Mouse (Mus musculus) intestine, embryonic 16.5 days (tissue): Measurements from ENCODE around the gene 1700029I15Rik. TPM values are rescaled to one million over a fixed set of nuclear protein-coding genes. Genes with fewer than 3 reads are reported as not detected.

Experiments used
- ATAC-seq: fragments of 200-750 bp; cut with Nextera tagmentation; 2 replicates; pipeline ENCODE4 v1.8.0; 2017; ENCODE audit warnings: moderate TSS enrichment, moderate library complexity
- H3K27ac ChIP-seq: fragments of 300-500 bp; sonication (generic); 2 replicates; pipeline ENCODE4 v1.5.1; 2014; ENCODE audit warnings: mild to moderate bottlenecking, low read length
- H3K27me3 ChIP-seq: fragments of 300-500 bp; sonication (generic); replicated peaks from 2 replicates; pipeline ENCODE4 v1.6.1; 2014; ENCODE audit warnings: low read length, control low read depth, mixed read lengths; ENCODE audit not compliant: control insufficient read depth, insufficient read depth
- H3K36me3 ChIP-seq: fragments of 300-500 bp; sonication (generic); 2 replicates; pipeline ENCODE4 v1.6.1; 2014; ENCODE audit warnings: low read length, control low read depth; ENCODE audit not compliant: control insufficient read depth, insufficient read depth
- H3K4me1 ChIP-seq: fragments of 300-500 bp; sonication (generic); 2 replicates; pipeline ENCODE4 v1.6.1; 2014; ENCODE audit warnings: low read length, control low read depth, mixed read lengths; ENCODE audit not compliant: control insufficient read depth, insufficient read depth
- H3K4me2 ChIP-seq: fragments of 300-500 bp; sonication (generic); 2 replicates; pipeline ENCODE4 v1.6.1; 2014; ENCODE audit warnings: low read depth, low read length, control low read depth
- H3K4me3 ChIP-seq: fragments of 300-500 bp; sonication (generic); 2 replicates; pipeline ENCODE4 v1.5.1; 2014; ENCODE audit warnings: mild to moderate bottlenecking, low read length
- H3K9ac ChIP-seq: fragments of 300-500 bp; sonication (generic); 2 replicates; pipeline ENCODE4 v1.6.1; 2014; ENCODE audit warnings: low read depth, low read length
- H3K9me3 ChIP-seq: fragments of 300-500 bp; sonication (generic); 2 replicates; pipeline ENCODE4 v1.6.1; 2016; ENCODE audit warnings: low read length, control low read depth; ENCODE audit not compliant: control insufficient read depth
- WGBS: fragments of 180-500 bp; shearing (Covaris S2); extraction: QIAGEN DNeasy Blood & Tissue Kit; methylation state at CpG from one replicate; pipeline ENCODE4 v1.1.7; 2014; 5-methylcytosine and 5-hydroxymethylcytosine counted together
- polyA plus RNA-seq: library from polyadenylated mRNA; unstranded; fragments of >200 nt; fragmentation: Nextera tagmentation; extraction: Ambion mirVana; gene quantifications from 2 replicates; pipeline ENCODE4 v1.2.1, GENCODE M21; 2015

The 1700029I15Rik gene
- polyA plus RNA-seq, 1 experiment from 2014 or later: 5.0 TPM

- Histone ChIP-seq H3K36me3 (peaks cover 17% of the 10 kb centered on the region; the same call in 1 of the 2 replicates), H3K9ac (no peak overlapping the region), H3K4me1 (peaks cover 8% of the 10 kb centered on the region), H3K4me3 (no peak overlapping the region), H3K9me3 (no peaks in the 10 kb centered on the region), H3K4me2 (no peak overlapping the region), H3K27ac (no peak overlapping the region), H3K27me3 (no peaks in the 10 kb centered on the region)
- 77% methylated on average over 17 of the region's 17 CpGs for WGBS
- no peak for ATAC-seq
These were observed 2.4 kb upstream of the 1700029I15Rik start for GRCm38 (mm10) chr2:92379783-92380494.

GRCm38 (mm10) chr2:92380495-92381050 lies 1.8 kb upstream of the 1700029I15Rik start:
- WGBS: 65% methylated on average over 6 of the region's 6 CpGs
- Histone ChIP-seq H3K4me3 (no peak overlapping the region), H3K36me3 (peaks cover 17% of the 10 kb centered on the region; the same call in 1 of the 2 replicates), H3K27ac (no peak overlapping the region), H3K4me2 (no peak overlapping the region), H3K27me3 (no peaks in the 10 kb centered on the region), H3K9me3 (no peaks in the 10 kb centered on the region), H3K4me1 (peaks cover 8% of the 10 kb centered on the region), H3K9ac (no peak overlapping the region)
- no peak for ATAC-seq

GRCm38 (mm10) chr2:92381161-92381560 lies 1.2 kb upstream of the 1700029I15Rik start:
- Histone ChIP-seq H3K27me3 (no peaks in the 10 kb centered on the region), H3K4me3 (no peak overlapping the region), H3K4me2 (no peak overlapping the region), H3K9me3 (no peaks in the 10 kb centered on the region), H3K27ac (no peak overlapping the region), H3K36me3 (peaks cover 18% of the 10 kb centered on the region; the same call in 1 of the 2 replicates), H3K4me1 (peaks cover 4% of the 10 kb centered on the region), H3K9ac (no peak overlapping the region)
- no peak for ATAC-seq
- WGBS: 74% methylated on average over 5 of the region's 5 CpGs

GRCm38 (mm10) chr2:92382759-92383158 lies 421 bp downstream of the 1700029I15Rik start:
- 84% methylated on average over 4 of the region's 4 CpGs for whole genome bisulfite sequencing
- no peak overlapping the region for H3K4me3 ChIP-seq
- no peak overlapping the region for H3K27ac ChIP-seq
- H3K9ac ChIP-seq: no peak overlapping the region
- peaks cover 4% of the 10 kb centered on the region; the same call in 1 of the 2 replicates for H3K4me1 ChIP-seq
- no peak overlapping the region for H3K4me2 ChIP-seq
- no peak for ATAC-seq
- peaks cover 17% of the 10 kb centered on the region; the same call in 1 of the 2 replicates for H3K36me3 ChIP-seq
- no peaks in the 10 kb centered on the region for H3K9me3 ChIP-seq
- H3K27me3 ChIP-seq: no peaks in the 10 kb centered on the region

GRCm38 (mm10) chr2:92384101-92384500 lies 1.8 kb downstream of the 1700029I15Rik start:
- Histone ChIP-seq H3K27ac (no peak overlapping the region), H3K27me3 (no peaks in the 10 kb centered on the region), H3K4me2 (no peak overlapping the region), H3K4me3 (no peak overlapping the region), H3K36me3 (peaks cover 7% of the 10 kb centered on the region; the same call in 1 of the 2 replicates), H3K9ac (no peak overlapping the region), H3K4me1 (peaks cover 12% of the 10 kb centered on the region), H3K9me3 (no peaks in the 10 kb centered on the region)
- no peak for ATAC-seq
- WGBS: 71% methylated on average over 4 of the region's 4 CpGs

- Histone ChIP-seq H3K27ac (no peak overlapping the region), H3K4me1 (peaks cover 16% of the 10 kb centered on the region), H3K4me3 (no peak overlapping the region), H3K4me2 (no peak overlapping the region), H3K27me3 (no peaks in the 10 kb centered on the region), H3K9me3 (no peaks in the 10 kb centered on the region), H3K36me3 (0 out of 2 replicates have a peak, but pooled peaks cover 3% of the 10 kb centered on the region), H3K9ac (no peak overlapping the region)
- ATAC-seq: no peak
- WGBS: 83% methylated on average over 22 of the region's 22 CpGs
These were observed 3.0 kb downstream of the 1700029I15Rik start for GRCm38 (mm10) chr2:92385113-92386051.

GRCm38 (mm10) chr2:92386821-92387570 lies 4.7 kb downstream of the 1700029I15Rik start:
- H3K4me3 ChIP-seq: no peak overlapping the region
- 91% methylated on average over 30 of the region's 30 CpGs for WGBS
- no peak overlapping the region for H3K27ac ChIP-seq
- H3K4me1 ChIP-seq: peaks cover 25% of the 10 kb centered on the region
- no peaks in the 10 kb centered on the region for H3K9me3 ChIP-seq
- no peak overlapping the region for H3K9ac ChIP-seq
- no peak for ATAC-seq
- 0 out of 2 replicates have a peak, but pooled peaks cover 3% of the 10 kb centered on the region for H3K36me3 ChIP-seq
- H3K27me3 ChIP-seq: no peaks in the 10 kb centered on the region
- no peak overlapping the region for H3K4me2 ChIP-seq

- no peak overlapping the region for H3K4me3 ChIP-seq
- H3K27ac ChIP-seq: no peak overlapping the region
- H3K4me1 ChIP-seq: peaks cover 30% of the 10 kb centered on the region
- H3K27me3 ChIP-seq: no peaks in the 10 kb centered on the region
- WGBS: 78% methylated on average over 4 of the region's 4 CpGs
- no peak overlapping the region for H3K4me2 ChIP-seq
- no peaks in the 10 kb centered on the region for H3K9me3 ChIP-seq
- 0 out of 2 replicates have a peak, but pooled peaks cover 3% of the 10 kb centered on the region for H3K36me3 ChIP-seq
- ATAC-seq: no peak
- no peak overlapping the region for H3K9ac ChIP-seq
These were observed 5.3 kb downstream of the 1700029I15Rik start for GRCm38 (mm10) chr2:92387646-92388045.
